ENCODE assay signal across 26 mouse cellular contexts in the genomic region with DNA sequence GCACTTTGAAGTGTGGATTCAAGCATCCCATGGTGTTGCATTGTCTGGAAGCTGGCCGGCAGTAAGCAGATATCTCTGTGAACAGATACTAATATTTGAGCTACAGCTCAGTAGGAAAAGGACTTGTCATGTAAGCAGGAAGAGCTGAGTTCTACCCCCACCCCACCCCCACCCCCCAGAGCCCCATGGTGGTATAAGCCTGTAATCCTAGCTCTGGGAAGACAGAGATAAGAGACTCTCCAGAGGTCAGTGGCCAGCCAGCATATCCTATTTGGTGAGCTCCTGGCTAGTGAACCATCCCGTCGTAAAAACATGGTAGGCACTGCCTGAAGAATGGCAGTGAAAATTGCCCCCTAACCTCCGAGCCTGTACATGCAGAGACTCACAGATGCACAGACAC.
A peak's percentile ranks its signal among the peaks of the same experiment; 100 is the strongest.
DNase-seq lines count a peak whose midpoint lies in the region; ATAC-seq lines count a peak whose summit lies in the region.
"Had no signal": no experiment of that assay in that cellular context is flagged by ENCODE, and none has a peak within 500 bp of the region (broad histone marks: within the 10 kb centered on the region; RNA-seq: fewer than 3 reads in every experiment).

No protein-coding gene starts in this region.

- no peaks in the 10 kb centered on the region for H3K27me3 ChIP-seq in heart, embryonic 13.5 days (replicated peaks)
- H3K27me3 ChIP-seq in kidney, embryonic 15.5 days, result no peaks in the 10 kb centered on the region
- no peaks in the 10 kb centered on the region for H3K27me3 ChIP-seq in midbrain, embryonic 13.5 days
- H3K27me3 ChIP-seq in midbrain, embryonic 14.5 days (ENCODE audit: control insufficient read depth, insufficient read depth, low read length), result no peaks in the 10 kb centered on the region
- H3K27me3 ChIP-seq: embryonic facial prominence, embryonic 13.5 days; hindbrain, embryonic 15.5 days; neural tube, embryonic 12.5 days had no signal

- H3K4me3 ChIP-seq in heart, embryonic 13.5 days, result no peak overlapping the region
- no peak overlapping the region for H3K4me3 ChIP-seq in kidney, embryonic 15.5 days (replicated peaks)
- H3K4me3 ChIP-seq in midbrain, embryonic 13.5 days (replicated peaks), result no peak overlapping the region
- no peak overlapping the region for H3K4me3 ChIP-seq in midbrain, embryonic 14.5 days (replicated peaks; ENCODE audit: low read depth, low read length)
- H3K4me3 ChIP-seq: embryonic facial prominence, embryonic 13.5 days; hindbrain, embryonic 10.5 days; hindbrain, embryonic 15.5 days; myocyte; neural tube, embryonic 12.5 days had no signal

- intact Hi-C loops in heart, postnatal 25 days (cut with DNase I), result loop anchor here (10.0 kb wide), 1 partner anchor 96 kb away; no protein-coding TSS in a partner anchor

- H3K4me2 ChIP-seq in heart, embryonic 13.5 days, result no peak overlapping the region
- no peak overlapping the region for H3K4me2 ChIP-seq in kidney, embryonic 15.5 days
- H3K4me2 ChIP-seq in midbrain, embryonic 13.5 days (replicated peaks), result no peak overlapping the region
- no peak overlapping the region for H3K4me2 ChIP-seq in midbrain, embryonic 14.5 days (ENCODE audit: low read length)
- H3K4me2 ChIP-seq: embryonic facial prominence, embryonic 13.5 days; hindbrain, embryonic 15.5 days; neural tube, embryonic 12.5 days had no signal

- H3K27ac ChIP-seq in heart, embryonic 13.5 days (replicated peaks), result peak overlapping the region; percentile 16; the same call in 1 of the 2 replicates
- H3K27ac ChIP-seq in kidney, embryonic 15.5 days, result peak overlapping the region; percentile 63
- H3K27ac ChIP-seq in midbrain, embryonic 13.5 days, result peak overlapping the region; percentile 39; the same call in 1 of the 2 replicates
- no peak overlapping the region for H3K27ac ChIP-seq in midbrain, embryonic 14.5 days (replicated peaks; ENCODE audit: low read depth, low read length)
- H3K27ac ChIP-seq: embryonic facial prominence, embryonic 13.5 days; hindbrain, embryonic 10.5 days; hindbrain, embryonic 15.5 days; kidney, postnatal 0 days; liver, embryonic 14.5 days; neural tube, embryonic 12.5 days had no signal

- 22% methylated on average over 4 of the region's 4 CpGs for WGBS in heart, embryonic 13.5 days
- WGBS in kidney, embryonic 15.5 days, result 37% methylated on average over 4 of the region's 4 CpGs
- 37% methylated on average over 4 of the region's 4 CpGs for WGBS in midbrain, embryonic 13.5 days
- WGBS in midbrain, embryonic 14.5 days, result 42% methylated on average over 4 of the region's 4 CpGs

- H3K36me3 ChIP-seq in heart, embryonic 13.5 days, result no peaks in the 10 kb centered on the region
- no peaks in the 10 kb centered on the region for H3K36me3 ChIP-seq in kidney, embryonic 15.5 days
- H3K36me3 ChIP-seq in midbrain, embryonic 13.5 days, result peaks cover 3% of the 10 kb centered on the region; the same call in 1 of the 2 replicates
- H3K36me3 ChIP-seq in midbrain, embryonic 14.5 days (ENCODE audit: control insufficient read depth, insufficient read depth, low read length), result 0 out of 2 replicates have a peak, but pooled peaks cover 3% of the 10 kb centered on the region
- H3K36me3 ChIP-seq: embryonic facial prominence, embryonic 13.5 days; hindbrain, embryonic 10.5 days; hindbrain, embryonic 15.5 days; neural tube, embryonic 12.5 days had no signal

- no peak for DNase-seq in heart, postnatal 25 days (ENCODE audit: low spot score)
- no peak for DNase-seq in kidney, adult 18-20 months
- DNase-seq in midbrain, embryonic 14.5 days, result no peak
- DNase-seq in lung, postnatal 36 days, result no peak
- DNase-seq: adrenal gland, postnatal 25 days; B cell, adult 2 months; cerebellum, adult 11-12 months; cerebellum, adult 9-11 months; forebrain, postnatal 0 days; layer of hippocampus, postnatal 36 days; left cerebral cortex, postnatal 4 days; lung, adult 2 months; lung, postnatal 10 days; right cerebral cortex, adult 18-20 months; spleen, adult 18-20 months; thymus, postnatal 14 days had no signal

- ATAC-seq in heart, embryonic 13.5 days (ENCODE audit: extremely low read depth, insufficient number of reproducible peaks, low FRiP score, low TSS enrichment), result no peak
- ATAC-seq in kidney, embryonic 15.5 days (replicated peaks; ENCODE audit: low FRiP score), result peak; percentile 46; the same call in 1 of the 2 replicates
- ATAC-seq in midbrain, embryonic 13.5 days, result peak; percentile 69; the same call in 1 of the 2 replicates
- no peak for ATAC-seq in midbrain, embryonic 14.5 days (ENCODE audit: low FRiP score, low TSS enrichment)
- ATAC-seq: forebrain, postnatal 0 days had no signal

- H3K4me1 ChIP-seq in heart, embryonic 13.5 days, result peaks cover 18% of the 10 kb centered on the region
- H3K4me1 ChIP-seq in kidney, embryonic 15.5 days, result peaks cover 20% of the 10 kb centered on the region
- H3K4me1 ChIP-seq in midbrain, embryonic 13.5 days (replicated peaks), result peaks cover 18% of the 10 kb centered on the region
- no peaks in the 10 kb centered on the region for H3K4me1 ChIP-seq in midbrain, embryonic 14.5 days (ENCODE audit: control insufficient read depth, insufficient read depth, low read length)
- H3K4me1 ChIP-seq: embryonic facial prominence, embryonic 13.5 days; neural tube, embryonic 12.5 days had no signal

- H3K9me3 ChIP-seq in heart, embryonic 13.5 days, result no peaks in the 10 kb centered on the region
- H3K9me3 ChIP-seq in kidney, embryonic 15.5 days (replicated peaks), result no peaks in the 10 kb centered on the region
- no peaks in the 10 kb centered on the region for H3K9me3 ChIP-seq in midbrain, embryonic 13.5 days
- H3K9me3 ChIP-seq in midbrain, embryonic 14.5 days (ENCODE audit: control insufficient read depth, low read length), result no peaks in the 10 kb centered on the region
- H3K9me3 ChIP-seq: embryonic facial prominence, embryonic 13.5 days; hindbrain, embryonic 10.5 days; hindbrain, embryonic 15.5 days; neural tube, embryonic 12.5 days had no signal

- H3K9ac ChIP-seq in heart, embryonic 13.5 days, result no peak overlapping the region
- H3K9ac ChIP-seq in kidney, embryonic 15.5 days, result no peak overlapping the region
- H3K9ac ChIP-seq in midbrain, embryonic 13.5 days (replicated peaks), result no peak overlapping the region
- no peak overlapping the region for H3K9ac ChIP-seq in midbrain, embryonic 14.5 days (replicated peaks; ENCODE audit: low read length)
- H3K9ac ChIP-seq: embryonic facial prominence, embryonic 13.5 days; forebrain, postnatal 0 days; hindbrain, embryonic 15.5 days; liver, embryonic 14.5 days; neural tube, embryonic 12.5 days had no signal

Comparison
In these comparisons a context has a peak if more than half of its experiments do, and no peak if none do; other contexts are left out.
1. ATAC-seq: peak in kidney, embryonic 15.5 days (single experiment) and midbrain, embryonic 13.5 days (single experiment); none in heart, embryonic 13.5 days (single experiment) and midbrain, embryonic 14.5 days (single experiment).